Mouse (Mus musculus): Measurements from ENCODE around the gene Tcap. TPM values are rescaled to one million over a fixed set of nuclear protein-coding genes. Genes with fewer than 3 reads are reported as not detected.

The Tcap gene
- total RNA-seq, 4 experiments from 2014 or later = 1.2 to 15.3 (median 8.3) TPM

DNA sequence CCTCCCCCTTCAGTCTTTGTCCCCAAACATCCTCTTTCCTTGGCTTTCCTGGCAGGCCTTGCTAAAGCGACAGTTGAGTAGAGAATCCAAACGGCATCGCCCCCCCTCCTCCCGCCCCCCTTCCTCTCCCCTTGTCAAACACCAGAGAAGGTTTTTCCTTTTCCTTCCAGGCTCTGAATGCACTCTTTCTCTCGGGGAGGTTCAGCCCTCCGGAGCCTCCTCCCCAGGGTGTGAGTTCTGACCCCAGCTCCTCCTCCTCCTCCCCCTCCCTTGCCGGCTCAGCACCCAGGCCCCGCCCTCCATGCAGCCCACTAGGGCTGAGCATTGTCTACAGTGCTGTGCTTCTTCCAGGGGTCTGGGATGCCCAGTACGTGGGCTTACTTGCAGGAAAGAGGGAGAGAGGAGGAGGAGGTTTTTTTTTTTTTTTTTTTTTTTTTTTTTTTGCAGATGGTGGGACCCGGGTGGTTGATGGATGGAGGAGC is 25.8 kb downstream of the Tcap start:
- no peak for DNase-seq (ENCODE audit: low spot score in 2 of 2)

GRCm38 (mm10) chr11:98412273-98412796 is 28.7 kb downstream of the Tcap start, which contains the start of gene Erbb2:
TSS of gene Erbb2 (plus strand) at chr11:98412470.
- no peak for DNase-seq (ENCODE audit: low spot score in 2 of 2)

GRCm38 (mm10) chr11:98412797-98413301 is 29.2 kb downstream of the Tcap start:
- DNase-seq (ENCODE audit: low spot score in 2 of 2) = no peak

GRCm38 (mm10) chr11:98413731-98414130 is 30.1 kb downstream of the Tcap start:
- DNase-seq (ENCODE audit: low spot score in 2 of 2) = no peak

- DNase-seq (ENCODE audit: low spot score in 2 of 2) = no peak
These were observed 30.6 kb downstream of the Tcap start for GRCm38 (mm10) chr11:98414162-98414561.

DNA sequence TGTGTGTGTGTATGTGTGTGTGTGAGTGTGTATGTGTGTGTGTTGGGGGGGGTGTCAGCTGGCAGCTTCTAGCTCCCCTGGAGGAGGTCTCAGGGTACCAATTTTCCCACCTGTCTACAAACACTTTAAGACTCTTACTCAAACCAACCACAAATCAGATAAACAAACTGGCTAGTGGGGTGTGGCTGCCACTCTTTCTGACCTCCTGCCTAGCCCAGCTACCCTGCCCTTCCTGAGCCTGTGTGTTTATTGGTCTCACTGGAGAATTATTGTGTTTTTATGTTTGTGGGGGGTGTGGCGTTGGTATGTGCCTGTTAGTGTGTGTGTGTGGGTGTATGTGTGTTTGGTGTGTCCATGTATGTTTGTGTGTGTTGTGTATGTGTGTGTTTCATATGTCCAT is 33.5 kb downstream of the Tcap start:
- DNase-seq (ENCODE audit: low spot score in 2 of 2) = no peak

DNA sequence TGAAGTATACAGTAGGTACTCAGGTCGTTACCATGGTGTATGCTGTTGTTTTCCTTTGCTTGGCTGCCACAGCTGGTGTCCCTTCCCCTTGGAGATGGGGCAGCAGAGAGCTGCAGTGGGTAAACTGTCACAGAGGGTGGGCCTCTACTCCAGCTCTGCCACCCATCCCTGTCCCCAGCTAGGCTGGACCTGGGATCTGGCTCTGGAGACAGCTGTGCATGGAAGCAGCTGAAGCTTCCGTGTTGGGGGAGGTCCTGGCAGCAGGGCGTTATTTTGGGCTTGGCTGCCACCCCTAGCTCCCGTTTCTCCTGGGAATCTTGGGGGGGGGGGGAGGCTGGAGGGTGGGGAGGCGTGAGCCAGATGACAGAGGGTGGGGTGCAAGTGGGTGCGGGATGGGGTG is 34.7 kb downstream of the Tcap start:
- DNase-seq (ENCODE audit: low spot score in 2 of 2) = no peak

DNA sequence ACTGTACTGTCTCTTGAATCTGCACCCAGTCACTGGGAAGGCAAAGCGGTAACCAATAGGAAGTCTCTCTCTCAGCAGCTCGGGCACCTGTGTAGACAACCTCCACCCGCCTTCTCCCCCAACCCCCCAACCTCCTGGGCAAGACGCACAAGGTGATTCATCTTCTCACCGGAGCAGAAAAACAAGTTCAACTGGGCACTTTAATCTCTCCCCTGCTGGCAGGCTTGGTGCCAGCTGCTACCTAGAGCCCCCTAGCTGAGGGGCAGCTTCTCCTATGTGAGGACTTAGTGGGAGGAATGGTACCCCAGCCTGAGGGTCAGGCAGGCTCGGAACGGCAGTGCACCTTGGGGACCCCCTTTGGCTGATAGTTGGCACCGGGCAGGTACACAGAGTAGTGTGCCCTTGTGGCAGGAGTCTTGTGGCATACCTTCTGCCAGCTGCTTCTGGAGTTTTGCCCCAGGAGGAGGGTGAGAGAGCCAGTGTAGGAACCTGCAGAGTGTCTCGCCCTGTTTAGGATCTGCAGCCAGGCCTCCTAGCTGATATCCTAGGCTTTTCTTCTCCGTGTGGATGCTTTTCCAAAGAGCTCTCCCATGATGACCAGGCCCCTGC is 35.4 kb downstream of the Tcap start:
- DNase-seq (ENCODE audit: low spot score in 2 of 2) = no peak

DNA sequence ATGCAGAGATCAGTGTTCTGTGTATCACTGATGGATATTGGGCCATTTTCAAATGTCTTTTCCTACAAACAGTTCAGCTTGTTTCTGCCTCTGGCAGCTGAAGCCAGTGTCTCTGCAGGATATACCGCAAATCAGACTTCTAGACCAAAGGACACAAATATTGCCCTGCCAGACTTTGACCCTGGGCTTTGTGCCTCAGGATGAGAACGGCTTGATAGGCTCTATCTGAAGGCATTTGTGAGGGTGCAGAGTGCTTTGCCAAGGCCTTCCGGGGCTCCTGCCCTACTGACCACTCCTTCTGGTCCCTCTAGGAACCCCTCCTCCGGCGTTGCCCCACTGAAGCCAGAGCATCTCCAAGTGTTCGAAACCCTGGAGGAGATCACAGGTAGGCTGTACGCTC is 43.0 kb downstream of the Tcap start:
- DNase-seq (ENCODE audit: low spot score in 2 of 2) = no peak

- no peak for DNase-seq (ENCODE audit: low spot score in 2 of 2)
These were observed 44.8 kb downstream of the Tcap start for GRCm38 (mm10) chr11:98428436-98428835.

GRCm38 (mm10) chr11:98431743-98432502 is 48.3 kb downstream of the Tcap start:
- DNase-seq (ENCODE audit: low spot score in 2 of 2) = no peak

Other genes starting within 250 kb of the Tcap start
- 10 to 100 TPM; 35.0 to 49.9 (median 41.5) TPM for gene Fbxl20, start 233.4 kb upstream of the Tcap start, total RNA-seq (2022)
- 10 to 100 TPM; 42.9 to 57.7 (median 49.4) TPM for gene Med1, start 190.5 kb upstream of the Tcap start, total RNA-seq (2022)
- gene Cdk12, start 180.8 kb upstream of the Tcap start, total RNA-seq (2022) = 10 to 100 TPM; 38.8 to 43.5 (median 42.3) TPM
- 100 to 1,000 TPM; 124 to 133 (median 129) TPM for gene Neurod2, start 54.2 kb upstream of the Tcap start, total RNA-seq (2022)
- gene Ppp1r1b, start 35.4 kb upstream of the Tcap start, total RNA-seq (2022) = 10 to 100 TPM; 52.5 to 55.9 (median 53.3) TPM
- 10 to 100 TPM; 35.5 to 41.0 (median 36.5) TPM for gene Stard3, start 25.4 kb upstream of the Tcap start, total RNA-seq (2022)
- 1 to 10 TPM in 2 of 4 experiments, under 1 TPM in 1, not detected in 1; 0.37 to 1.5 (median 1.3) TPM for gene Pnmt, start 2.6 kb downstream of the Tcap start, total RNA-seq (2022)
- gene Pgap3, start 16.7 kb downstream of the Tcap start, total RNA-seq (2022) = 10 to 100 TPM in 2 of 4 experiments, 1 to 10 TPM in 2; 8.7 to 11.7 (median 9.6) TPM
- 1 to 10 TPM; 2.1 to 3.5 (median 2.9) TPM for gene Erbb2, start 28.7 kb downstream of the Tcap start, total RNA-seq (2022)
- 10 to 100 TPM; 83.9 to 93.8 (median 89.8) TPM for gene Mien1, start 55.2 kb downstream of the Tcap start, total RNA-seq (2022)
- 1 to 10 TPM; 2.6 to 3.5 (median 2.9) TPM for gene Grb7, start 62.6 kb downstream of the Tcap start, total RNA-seq (2022)
- gene Ikzf3, start 162.2 kb downstream of the Tcap start, total RNA-seq (2022) = not detected
- gene Zpbp2, start 167.3 kb downstream of the Tcap start, total RNA-seq (2022) = under 1 TPM in 1 of 4 experiments, not detected in 3; 0.75 TPM
- 10 to 100 TPM; 43.4 to 57.6 (median 48.9) TPM for gene Ormdl3, start 203.6 kb downstream of the Tcap start, total RNA-seq (2022)
- gene Lrrc3c, start 214.5 kb downstream of the Tcap start, total RNA-seq (2022) = not detected
- 10 to 100 TPM; 12.1 to 20.0 (median 14.9) TPM for gene Gm12355, start 241.8 kb downstream of the Tcap start, total RNA-seq (2022)
- under 1 TPM in 1 of 4 experiments, not detected in 3; 0.27 TPM for gene Gsdma3, start 242.5 kb downstream of the Tcap start, total RNA-seq (2022)